Mouse (Mus musculus): Measurements from ENCODE around the gene Arhgap35. TPM values are rescaled to one million over a fixed set of nuclear protein-coding genes. Genes with fewer than 3 reads are reported as not detected.

The Arhgap35 gene
- polyA plus RNA-seq, 1 experiment: 26.8 TPM

- H3K27me3 ChIP-seq (ENCODE audit: control insufficient read depth, insufficient read depth, insufficient read length): no peaks in the 10 kb centered on the region
- H3K79me2 ChIP-seq (ENCODE audit: control insufficient read depth, insufficient read depth): peaks cover 99% of the 10 kb centered on the region
- no peak overlapping the region for H3K4me3 ChIP-seq (ENCODE audit: insufficient read depth, poor library complexity, severe bottlenecking)
- no peak overlapping the region for H3ac ChIP-seq (ENCODE audit: control insufficient read depth, insufficient read length, low read depth)
- TF ChIP-seq FOSL1 (IDR thresholded peaks at IDR 0.05; ENCODE audit: insufficient read depth, low read length, poor library complexity, severe bottlenecking): no peak
- TF ChIP-seq USF1 (IDR thresholded peaks at IDR 0.05; ENCODE audit: low read depth): no peak
- TF ChIP-seq CTCF (IDR thresholded peaks at IDR 0.05; ENCODE audit: control insufficient read depth, insufficient read depth, insufficient read length): no peak
- no peak for TF ChIP-seq MAX (IDR thresholded peaks at IDR 0.05)
- TF ChIP-seq MYOG (IDR thresholded peaks at IDR 0.05; ENCODE audit: control insufficient read depth, extremely low read depth, insufficient read length): no peak
- no peak for TF ChIP-seq MYOD1 (IDR thresholded peaks at IDR 0.05; ENCODE audit: control insufficient read depth, insufficient read length, low read depth)
- no peak for TF ChIP-seq CEBPB (IDR thresholded peaks at IDR 0.05; ENCODE audit: low read depth)
- H3K36me3 ChIP-seq (ENCODE audit: control insufficient read depth, insufficient read depth): peaks cover 2% of the 10 kb centered on the region
- peaks cover 83% of the 10 kb centered on the region for H3K79me3 ChIP-seq (ENCODE audit: low read depth)
Observed at GRCm38 (mm10) chr7:16576719-16577118, 38.1 kb downstream of the Arhgap35 start.

- no peak overlapping the region for H3K4me3 ChIP-seq (ENCODE audit: insufficient read depth, poor library complexity, severe bottlenecking)
- H3K36me3 ChIP-seq (ENCODE audit: control insufficient read depth, insufficient read depth): no peaks in the 10 kb centered on the region
- TF ChIP-seq USF1 (IDR thresholded peaks at IDR 0.05; ENCODE audit: low read depth): no peak
- no peak for TF ChIP-seq CTCF (IDR thresholded peaks at IDR 0.05; ENCODE audit: control insufficient read depth, insufficient read depth, insufficient read length)
- no peak for TF ChIP-seq CEBPB (IDR thresholded peaks at IDR 0.05; ENCODE audit: low read depth)
- TF ChIP-seq MAX (IDR thresholded peaks at IDR 0.05): no peak
- no peak for TF ChIP-seq FOSL1 (IDR thresholded peaks at IDR 0.05; ENCODE audit: insufficient read depth, low read length, poor library complexity, severe bottlenecking)
- H3K27me3 ChIP-seq (ENCODE audit: control insufficient read depth, insufficient read depth, insufficient read length): no peaks in the 10 kb centered on the region
- H3ac ChIP-seq (ENCODE audit: control insufficient read depth, insufficient read length, low read depth): no peak overlapping the region
- peaks cover 80% of the 10 kb centered on the region for H3K79me3 ChIP-seq (ENCODE audit: low read depth)
- H3K79me2 ChIP-seq (ENCODE audit: control insufficient read depth, insufficient read depth): peaks cover 100% of the 10 kb centered on the region
Observed at GRCm38 (mm10) chr7:16571191-16571590, 43.6 kb downstream of the Arhgap35 start.

GRCm38 (mm10) chr7:16570737-16571136 lies 44.1 kb downstream of the Arhgap35 start:
- Histone ChIP-seq H3K79me2 (ENCODE audit: control insufficient read depth, insufficient read depth) (peaks cover 100% of the 10 kb centered on the region), H3ac (ENCODE audit: control insufficient read depth, insufficient read length, low read depth) (no peak overlapping the region), H3K36me3 (ENCODE audit: control insufficient read depth, insufficient read depth) (no peaks in the 10 kb centered on the region), H3K4me3 (ENCODE audit: insufficient read depth, poor library complexity, severe bottlenecking) (no peak overlapping the region), H3K79me3 (ENCODE audit: low read depth) (peaks cover 78% of the 10 kb centered on the region), H3K27me3 (ENCODE audit: control insufficient read depth, insufficient read depth, insufficient read length) (no peaks in the 10 kb centered on the region)
- TF ChIP-seq CTCF (IDR thresholded peaks at IDR 0.05; ENCODE audit: control insufficient read depth, insufficient read depth, insufficient read length) (no peak), USF1 (IDR thresholded peaks at IDR 0.05; ENCODE audit: low read depth) (no peak), MYOD1 (IDR thresholded peaks at IDR 0.05; ENCODE audit: control insufficient read depth, insufficient read length, low read depth) (no peak), FOSL1 (IDR thresholded peaks at IDR 0.05; ENCODE audit: insufficient read depth, low read length, poor library complexity, severe bottlenecking) (no peak), MAX (IDR thresholded peaks at IDR 0.05) (no peak), CEBPB (IDR thresholded peaks at IDR 0.05; ENCODE audit: low read depth) (no peak), MYOG (IDR thresholded peaks at IDR 0.05; ENCODE audit: control insufficient read depth, extremely low read depth, insufficient read length) (no peak)

GRCm38 (mm10) chr7:16564491-16564890 lies 50.3 kb downstream of the Arhgap35 start:
- peaks cover 98% of the 10 kb centered on the region for H3K79me2 ChIP-seq (ENCODE audit: control insufficient read depth, insufficient read depth)
- no peak overlapping the region for H3K4me3 ChIP-seq (ENCODE audit: insufficient read depth, poor library complexity, severe bottlenecking)
- peaks cover 50% of the 10 kb centered on the region for H3K36me3 ChIP-seq (ENCODE audit: control insufficient read depth, insufficient read depth)
- no peaks in the 10 kb centered on the region for H3K27me3 ChIP-seq (ENCODE audit: control insufficient read depth, insufficient read depth, insufficient read length)
- no peak overlapping the region for H3ac ChIP-seq (ENCODE audit: control insufficient read depth, insufficient read length, low read depth)
- no peak for TF ChIP-seq MYOD1 (IDR thresholded peaks at IDR 0.05; ENCODE audit: control insufficient read depth, insufficient read length, low read depth)
- TF ChIP-seq USF1 (IDR thresholded peaks at IDR 0.05; ENCODE audit: low read depth): no peak
- TF ChIP-seq FOSL1 (IDR thresholded peaks at IDR 0.05; ENCODE audit: insufficient read depth, low read length, poor library complexity, severe bottlenecking): no peak
- TF ChIP-seq CEBPB (IDR thresholded peaks at IDR 0.05; ENCODE audit: low read depth): no peak
- TF ChIP-seq CTCF (IDR thresholded peaks at IDR 0.05; ENCODE audit: control insufficient read depth, insufficient read depth, insufficient read length): no peak
- no peak for TF ChIP-seq MYOG (IDR thresholded peaks at IDR 0.05; ENCODE audit: control insufficient read depth, extremely low read depth, insufficient read length)
- TF ChIP-seq MAX (IDR thresholded peaks at IDR 0.05): no peak
- H3K79me3 ChIP-seq (ENCODE audit: low read depth): peaks cover 40% of the 10 kb centered on the region

GRCm38 (mm10) chr7:16557783-16558538 lies 56.8 kb downstream of the Arhgap35 start:
- no peak for TF ChIP-seq CEBPB (IDR thresholded peaks at IDR 0.05; ENCODE audit: low read depth)
- TF ChIP-seq FOSL1 (IDR thresholded peaks at IDR 0.05; ENCODE audit: insufficient read depth, low read length, poor library complexity, severe bottlenecking): no peak
- no peak for TF ChIP-seq MYOD1 (IDR thresholded peaks at IDR 0.05; ENCODE audit: control insufficient read depth, insufficient read length, low read depth)
- TF ChIP-seq CTCF (IDR thresholded peaks at IDR 0.05; ENCODE audit: control insufficient read depth, insufficient read depth, insufficient read length): no peak
- no peak for TF ChIP-seq MYOG (IDR thresholded peaks at IDR 0.05; ENCODE audit: control insufficient read depth, extremely low read depth, insufficient read length)
- no peak for TF ChIP-seq MAX (IDR thresholded peaks at IDR 0.05)
- no peak for TF ChIP-seq USF1 (IDR thresholded peaks at IDR 0.05; ENCODE audit: low read depth)
- Histone ChIP-seq H3K27me3 (ENCODE audit: control insufficient read depth, insufficient read depth, insufficient read length) (no peaks in the 10 kb centered on the region), H3K4me3 (ENCODE audit: insufficient read depth, poor library complexity, severe bottlenecking) (no peak overlapping the region), H3ac (ENCODE audit: control insufficient read depth, insufficient read length, low read depth) (no peak overlapping the region), H3K79me3 (ENCODE audit: low read depth) (peaks cover 40% of the 10 kb centered on the region), H3K36me3 (ENCODE audit: control insufficient read depth, insufficient read depth) (peaks cover 36% of the 10 kb centered on the region), H3K79me2 (ENCODE audit: control insufficient read depth, insufficient read depth) (peaks cover 100% of the 10 kb centered on the region)
